In genomic region chr19:44314871-44315414, GRCm38 (mm10) we compare ENCODE assay signal across 8 mouse cellular contexts. TPM values are rescaled to one million over a fixed set of nuclear protein-coding genes. Genes with fewer than 3 reads are reported as not detected.
DNase-seq lines count a peak whose midpoint lies in the region; ATAC-seq and TF ChIP-seq lines count a peak whose summit lies in the region.

No protein-coding gene starts in this region.

- peak overlapping the region; percentile 74 for H3K4me2 ChIP-seq in neural tube, embryonic 11.5 days (ENCODE audit: low read depth)
- H3K4me2 ChIP-seq in hindbrain, embryonic 13.5 days = peak overlapping the region; percentile 79
- H3K4me2 ChIP-seq in limb, embryonic 14.5 days (replicated peaks; ENCODE audit: low read depth, low read length, severe bottlenecking) = peak overlapping the region; percentile 66
- peak overlapping the region; percentile 97 for H3K4me2 ChIP-seq in midbrain, embryonic 16.5 days (ENCODE audit: low read length)

- TF ChIP-seq POLR2A in limb, embryonic 14.5 days (IDR thresholded peaks at IDR 0.05; ENCODE audit: borderline replicate concordance, extremely low read depth, insufficient read depth, insufficient read length) = no peak

- peak; percentile 48 for DNase-seq in neural tube, embryonic 11.5 days (ENCODE audit: low spot score)
- no peak for DNase-seq in neural tube, embryonic 10.5 days (ENCODE audit: extremely low spot score, low spot score)
- peak; percentile 86 for DNase-seq in brain, adult 2 months (ENCODE audit: low read depth, low spot score)
- peak; percentile 58 for DNase-seq in gastrocnemius, adult 18-20 months (ENCODE audit: low spot score)
- DNase-seq in limb, embryonic 14.5 days (ENCODE audit: low spot score) = peak; percentile 54
- no peak for DNase-seq in frontal cortex, postnatal 25 days (ENCODE audit: low spot score in 2 of 2)

- ATAC-seq in neural tube, embryonic 11.5 days (ENCODE audit: insufficient read depth, low FRiP score, low TSS enrichment) = no peak
- peak; percentile 66 for ATAC-seq in hindbrain, embryonic 13.5 days (ENCODE audit: low FRiP score)
- peak; percentile 86 for ATAC-seq in limb, embryonic 14.5 days (ENCODE audit: low FRiP score, low read depth)
- peak; percentile 80 for ATAC-seq in midbrain, embryonic 16.5 days

- no peak overlapping the region for H3K27ac ChIP-seq in neural tube, embryonic 11.5 days (ENCODE audit: low read depth, low read length)
- peak overlapping the region; percentile 67 for H3K27ac ChIP-seq in hindbrain, embryonic 13.5 days
- peak overlapping the region; percentile 49 for H3K27ac ChIP-seq in limb, embryonic 14.5 days (replicated peaks; ENCODE audit: low read depth, low read length)
- peak overlapping the region; percentile 60 for H3K27ac ChIP-seq in midbrain, embryonic 16.5 days (ENCODE audit: low read length)

- H3K27me3 ChIP-seq in neural tube, embryonic 11.5 days (ENCODE audit: control insufficient read depth, insufficient read depth, low read length) = no peaks in the 10 kb centered on the region
- no peaks in the 10 kb centered on the region for H3K27me3 ChIP-seq in hindbrain, embryonic 13.5 days
- no peaks in the 10 kb centered on the region for H3K27me3 ChIP-seq in limb, embryonic 14.5 days (ENCODE audit: control insufficient read depth, insufficient read depth, low read length)
- H3K27me3 ChIP-seq in midbrain, embryonic 16.5 days (ENCODE audit: control insufficient read depth, insufficient read depth, low read depth, low read length) = no peaks in the 10 kb centered on the region

- peak overlapping the region; percentile 48 for H3K4me3 ChIP-seq in neural tube, embryonic 11.5 days (ENCODE audit: low read depth, low read length)
- peak overlapping the region; percentile 54 for H3K4me3 ChIP-seq in hindbrain, embryonic 13.5 days
- peak overlapping the region; percentile 44 for H3K4me3 ChIP-seq in limb, embryonic 14.5 days (replicated peaks; ENCODE audit: low read length)
- peak overlapping the region; percentile 63 for H3K4me3 ChIP-seq in midbrain, embryonic 16.5 days (ENCODE audit: low read depth, low read length)

- H3K9ac ChIP-seq in neural tube, embryonic 11.5 days (ENCODE audit: low read length) = peak overlapping the region; percentile 46
- H3K9ac ChIP-seq in hindbrain, embryonic 13.5 days = peak overlapping the region; percentile 69
- peak overlapping the region; percentile 52 for H3K9ac ChIP-seq in limb, embryonic 14.5 days (ENCODE audit: low read depth, low read length, severe bottlenecking)
- H3K9ac ChIP-seq in midbrain, embryonic 16.5 days (ENCODE audit: low read depth, low read length) = peak overlapping the region; percentile 76

- H3K36me3 ChIP-seq in neural tube, embryonic 11.5 days (ENCODE audit: control insufficient read depth, insufficient read depth, low read length) = no peaks in the 10 kb centered on the region
- H3K36me3 ChIP-seq in hindbrain, embryonic 13.5 days = no peaks in the 10 kb centered on the region
- no peaks in the 10 kb centered on the region for H3K36me3 ChIP-seq in limb, embryonic 14.5 days (ENCODE audit: control insufficient read depth, insufficient read depth, low read length)
- H3K36me3 ChIP-seq in midbrain, embryonic 16.5 days (ENCODE audit: control insufficient read depth, insufficient read depth, low read length) = no peaks in the 10 kb centered on the region

- H3K9me3 ChIP-seq in neural tube, embryonic 11.5 days (ENCODE audit: control insufficient read depth, low read length) = peaks cover 3% of the 10 kb centered on the region; the same call in 1 of the 2 replicates
- no peaks in the 10 kb centered on the region; the same call in 1 of the 2 replicates for H3K9me3 ChIP-seq in hindbrain, embryonic 13.5 days
- H3K9me3 ChIP-seq in limb, embryonic 14.5 days (ENCODE audit: control insufficient read depth, low read length) = no peaks in the 10 kb centered on the region
- H3K9me3 ChIP-seq in midbrain, embryonic 16.5 days (replicated peaks; ENCODE audit: control insufficient read depth, low read length, poor library complexity, severe bottlenecking) = no peaks in the 10 kb centered on the region

- peaks cover 10% of the 10 kb centered on the region; the same call in 1 of the 2 replicates for H3K4me1 ChIP-seq in neural tube, embryonic 11.5 days (ENCODE audit: control insufficient read depth, insufficient read depth, low read length)
- peaks cover 30% of the 10 kb centered on the region for H3K4me1 ChIP-seq in hindbrain, embryonic 13.5 days (replicated peaks)
- H3K4me1 ChIP-seq in limb, embryonic 14.5 days (ENCODE audit: control insufficient read depth, insufficient read depth, low read length) = peaks cover 7% of the 10 kb centered on the region
- peaks cover 18% of the 10 kb centered on the region for H3K4me1 ChIP-seq in midbrain, embryonic 16.5 days (ENCODE audit: control insufficient read depth, insufficient read depth, low read length)

- 1% methylated on average over 11 of the region's 11 CpGs for WGBS in neural tube, embryonic 11.5 days
- under 1% methylated on average over 11 of the region's 11 CpGs for WGBS in hindbrain, embryonic 13.5 days
- WGBS in limb, embryonic 14.5 days = under 1% methylated on average over 11 of the region's 11 CpGs
- WGBS in midbrain, embryonic 16.5 days = 1% methylated on average over 11 of the region's 11 CpGs

RNA-seq across cellular contexts. Expression of gene Scd4, which starts 17.9 kb away (rescaled TPM):
- polyA plus RNA-seq in neural tube, embryonic 11.5 days (2014; fragmentation: Nextera tagmentation; extraction: Ambion mirVana) = not detected in 2 replicates
- total RNA-seq in gastrocnemius, adult 18-20 months (2021) = under 1 TPM in 1 of 2 experiments, not detected in 1; 0.14 TPM
- polyA plus RNA-seq in hindbrain, embryonic 13.5 days (2015; fragmentation: Nextera tagmentation; extraction: Ambion mirVana) = 0.09 and 0.19 TPM in 2 replicates
- 0.76 and 0.80 TPM in 2 replicates for polyA plus RNA-seq in limb, embryonic 14.5 days (2012; rRNA removed)
- polyA plus RNA-seq in limb, embryonic 14.5 days (2014; fragmentation: Nextera tagmentation; extraction: Ambion mirVana) = 0.12 and 0.35 TPM in 2 replicates
- 0.18 and 0.19 TPM in 2 replicates for polyA plus RNA-seq in midbrain, embryonic 16.5 days (2015; fragmentation: Nextera tagmentation; extraction: Ambion mirVana)

RNA-seq across cellular contexts. Expression of gene Scd2, which starts 21.5 kb away (rescaled TPM):
- polyA plus RNA-seq in neural tube, embryonic 11.5 days (2014; fragmentation: Nextera tagmentation; extraction: Ambion mirVana) = 413 and 424 TPM in 2 replicates
- 1 to 10 TPM; 5.5 to 8.3 TPM for total RNA-seq in gastrocnemius, adult 18-20 months (2021)
- 246 and 249 TPM in 2 replicates for polyA plus RNA-seq in hindbrain, embryonic 13.5 days (2015; fragmentation: Nextera tagmentation; extraction: Ambion mirVana)
- polyA plus RNA-seq in limb, embryonic 14.5 days (2012; rRNA removed) = 274 and 383 TPM in 2 replicates
- polyA plus RNA-seq in limb, embryonic 14.5 days (2014; fragmentation: Nextera tagmentation; extraction: Ambion mirVana) = 216 and 218 TPM in 2 replicates
- polyA plus RNA-seq in midbrain, embryonic 16.5 days (2015; fragmentation: Nextera tagmentation; extraction: Ambion mirVana) = 281 and 311 TPM in 2 replicates

Comparison
In these comparisons a context has a peak if more than half of its experiments do, and no peak if none do; other contexts are left out.
1. DNase-seq: peak in neural tube, embryonic 11.5 days (single experiment), brain, adult 2 months (single experiment), gastrocnemius, adult 18-20 months (single experiment) and limb, embryonic 14.5 days (single experiment); none in neural tube, embryonic 10.5 days (single experiment) and frontal cortex, postnatal 25 days (0 of 2).
2. Peak in every context shown above with its lines, with median percentiles within 50 percentile points of each other: H3K4me2 ChIP-seq, H3K4me3 ChIP-seq and H3K9ac ChIP-seq.